Mouse (Mus musculus) CH12.LX (cell line): Measurements from ENCODE around the gene S1pr1. TPM values are rescaled to one million over a fixed set of nuclear protein-coding genes. Genes with fewer than 3 reads are reported as not detected.

Source experiments
- DNase-seq: peaks from one replicate; pipeline ENCODE4 v3.0.0-alpha.2; 2013; ENCODE audit errors: extremely low read depth
- H3K27ac ChIP-seq: 2 replicates; pipeline ENCODE4 v1.5.1; 2012; ENCODE audit warnings: low read depth, mild to moderate bottlenecking, control low read depth, moderate library complexity; ENCODE audit not compliant: insufficient read depth
- H3K27me3 ChIP-seq: replicated peaks from 2 replicates; pipeline ENCODE3; 2012; ENCODE audit warnings: inconsistent platforms
- H3K36me3 ChIP-seq, 2 experiments: replicated peaks in 1 of 2; 2 replicates each; pipeline versions ENCODE3 to v1.6.1; 2012; ENCODE audit warnings: inconsistent platforms in 1 of 2, low read length in 1 of 2, mild to moderate bottlenecking in 1 of 2, mixed read lengths in 1 of 2, moderate library complexity in 1 of 2; ENCODE audit not compliant: control insufficient read depth in 1 of 2, insufficient read depth in 1 of 2
- H3K4me1 ChIP-seq, 2 experiments: 2 replicates each; pipeline ENCODE4 v1.6.1; 2012; ENCODE audit warnings: inconsistent platforms in 1 of 2, moderate library complexity in 1 of 2; ENCODE audit not compliant: insufficient read depth in 2 of 2, control insufficient read depth in 1 of 2
- H3K4me2 ChIP-seq: 2 replicates; pipeline ENCODE4 v1.6.1; 2012; ENCODE audit warnings: low read depth, mild to moderate bottlenecking, control low read depth; ENCODE audit not compliant: poor library complexity, insufficient read depth, severe bottlenecking
- H3K4me3 ChIP-seq, 3 experiments: fragments of 150-350 bp in 1 of 3; sonication (generic) in 1 of 3; replicated peaks in 1 of 3; 2 replicates each; pipeline versions ENCODE3 to v1.5.1; 2011 to 2012; ENCODE audit warnings: low read depth in 2 of 3, low read length in 2 of 3, mild to moderate bottlenecking in 2 of 3, moderate library complexity in 2 of 3, control low read depth in 1 of 3, improper control_type of control experiment in 1 of 3, inconsistent platforms in 1 of 3, mixed read lengths in 1 of 3; ENCODE audit not compliant: poor library complexity in 1 of 3
- H3K79me2 ChIP-seq: replicated peaks from 2 replicates; pipeline ENCODE4 v1.6.1; 2012; ENCODE audit warnings: mild to moderate bottlenecking, moderate library complexity; ENCODE audit not compliant: control insufficient read depth, poor library complexity, insufficient read depth, severe bottlenecking; ENCODE audit errors: extremely low read depth
- H3K9ac ChIP-seq: 2 replicates; pipeline ENCODE4 v1.6.1; 2012; ENCODE audit warnings: low read depth, mild to moderate bottlenecking, control low read depth, moderate library complexity; ENCODE audit not compliant: insufficient read depth
- H3K9me3 ChIP-seq: replicated peaks from 2 replicates; pipeline ENCODE3; 2012; ENCODE audit warnings: low read length, inconsistent platforms, mixed read lengths
- BHLHE40 ChIP-seq: IDR thresholded peaks from 2 replicates; pipeline ENCODE4 v1.6.1; 2011; ENCODE audit warnings: mild to moderate bottlenecking, low read depth, low read length, improper control_type of control experiment
- CHD2 ChIP-seq: IDR thresholded peaks from 2 replicates; pipeline ENCODE4 v1.6.1; 2011; ENCODE audit warnings: low read length, improper control_type of control experiment
- E2F4 ChIP-seq: IDR thresholded peaks from 2 replicates; pipeline ENCODE4 v1.6.1; 2011; ENCODE audit warnings: low read depth, low read length, improper control_type of control experiment; ENCODE audit not compliant: insufficient replicate concordance
- EP300 ChIP-seq: IDR thresholded peaks from 2 replicates; pipeline ENCODE4 v1.6.1; 2011; ENCODE audit warnings: low read length, improper control_type of control experiment
- ETS1 ChIP-seq: conservative IDR thresholded peaks from 2 replicates; pipeline ENCODE4 v1.6.1; 2012; ENCODE audit warnings: low read depth, mild to moderate bottlenecking, inconsistent platforms, low read length, improper control_type of control experiment, moderate library complexity
- GABPA ChIP-seq: IDR thresholded peaks from 2 replicates; pipeline ENCODE4 v1.6.1; 2012; ENCODE audit warnings: low read depth, low read length, improper control_type of control experiment, inconsistent platforms; ENCODE audit not compliant: insufficient replicate concordance
- MAX ChIP-seq: IDR thresholded peaks from 2 replicates; pipeline ENCODE4 v1.6.1; 2011; ENCODE audit warnings: low read length, improper control_type of control experiment
- MAZ ChIP-seq: IDR thresholded peaks from 2 replicates; pipeline ENCODE4 v1.6.1; 2012; ENCODE audit warnings: low read depth, mild to moderate bottlenecking, inconsistent platforms, low read length, improper control_type of control experiment, moderate library complexity
- MEF2A ChIP-seq: IDR thresholded peaks from 2 replicates; pipeline ENCODE4 v1.6.1; 2014; ENCODE audit warnings: low read depth, mild to moderate bottlenecking, inconsistent platforms, low read length, improper control_type of control experiment, borderline replicate concordance
- MXI1 ChIP-seq: IDR thresholded peaks from 2 replicates; pipeline ENCODE4 v1.6.1; 2011; ENCODE audit warnings: mild to moderate bottlenecking, low read depth, low read length, improper control_type of control experiment
- RCOR1 ChIP-seq: conservative IDR thresholded peaks from 2 replicates; pipeline ENCODE4 v1.6.1; 2012; ENCODE audit warnings: low read depth, mild to moderate bottlenecking, inconsistent platforms, low read length, improper control_type of control experiment
- SIN3A ChIP-seq: IDR thresholded peaks from 2 replicates; pipeline ENCODE4 v1.6.1; 2012; ENCODE audit warnings: low read length, improper control_type of control experiment, inconsistent platforms
- USF1 ChIP-seq: IDR thresholded peaks from 2 replicates; pipeline ENCODE4 v1.6.1; 2014; ENCODE audit warnings: low read depth, mild to moderate bottlenecking, inconsistent platforms, low read length, improper control_type of control experiment
- ZMIZ1 ChIP-seq: IDR thresholded peaks from 2 replicates; pipeline ENCODE4 v1.6.1; 2012; ENCODE audit warnings: low read depth, mild to moderate bottlenecking, inconsistent platforms, low read length, improper control_type of control experiment
- ZNF384 ChIP-seq: IDR thresholded peaks from 2 replicates; pipeline ENCODE4 v1.6.1; 2012; ENCODE audit warnings: low read depth, low read length, improper control_type of control experiment, inconsistent platforms
- dilution Hi-C: fragments of 300-500 bp; cut with MboI; formaldehyde crosslinking; loops from 2 replicates; pipeline ENCODE4 v1.14.3; 2020; ENCODE audit warnings: low sequenced_read_pairs; ENCODE audit not compliant: extremely low pct_unique_long_range_greater_than_20kb, extremely low pct_ligation_motif_present
- in situ Hi-C: fragments of 300-500 bp; cut with MboI; formaldehyde crosslinking; loops from 3 replicates; pipeline ENCODE4 v1.14.3; 2019; ENCODE audit warnings: low sequenced_read_pairs, low pct_ligation_motif_present, low pct_unique_long_range_greater_than_20kb, mixed read lengths
- polyA plus RNA-seq: library from polyadenylated mRNA; unstranded; fragments of >175 nt; gene quantifications from 2 replicates; pipeline ENCODE4 v1.2.1, GENCODE M21; 2012; ENCODE audit warnings: low read depth; ENCODE audit not compliant: insufficient read length
- total RNA-seq, 2 experiments: library from RNA; depleted of rRNA; stranded (reverse); fragments of 300-350 nt in 1 of 2; fragments of >200 nt in 1 of 2; gene quantifications; 2 replicates each; pipeline ENCODE4 v1.2.3; 2012 to 2014

S1pr1 gene
- total and polyA plus RNA-seq, 3 experiments, result 1.8 to 7.1 (median 4.6) TPM

DNA sequence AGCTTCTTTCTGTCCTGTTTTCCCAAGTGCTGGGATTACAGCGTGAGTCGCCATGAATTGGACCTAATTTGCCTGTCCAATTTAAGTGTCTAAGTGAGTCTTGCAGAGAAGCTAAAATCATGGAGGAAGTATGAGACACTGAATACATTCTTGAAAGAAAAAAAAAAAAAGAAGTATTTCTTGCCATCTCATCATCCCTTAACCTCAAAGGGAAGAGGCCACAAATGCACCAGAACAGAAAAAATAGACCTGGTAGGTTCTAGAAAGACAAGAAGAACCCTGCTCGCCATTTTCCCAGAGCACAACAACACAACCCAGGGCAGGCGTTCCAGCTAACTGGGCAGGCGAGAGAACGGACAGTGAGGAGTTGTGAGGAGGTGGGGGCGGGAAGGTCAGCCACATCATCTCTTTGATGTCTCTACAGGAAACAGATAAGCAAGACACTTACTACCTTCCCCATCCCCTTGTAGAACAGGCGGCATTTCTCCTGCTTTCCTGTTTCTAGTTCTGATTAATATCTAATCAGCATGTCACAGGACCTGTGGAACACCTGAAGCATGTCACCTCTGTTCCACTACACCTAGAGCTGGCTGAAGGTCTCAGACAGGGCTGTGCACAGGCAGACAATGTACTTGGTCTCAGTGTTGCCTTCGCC lies 10.5 kb downstream of the S1pr1 start:
- Histone ChIP-seq H3K36me3 (peaks cover 0 to 18% of the 10 kb centered on the region in 2 experiments), H3K27me3 (no peaks in the 10 kb centered on the region), H3K79me2 (no peaks in the 10 kb centered on the region), H3K4me3 (no peak overlapping the region), H3K4me1 (peaks cover 25 to 57% of the 10 kb centered on the region in 2 experiments), H3K9ac (no peak overlapping the region), H3K9me3 (no peaks in the 10 kb centered on the region), H3K27ac (peak overlapping the region; percentile 28)
- no peak for DNase-seq
- dilution Hi-C loops, result no loop called here
- 0 out of 2 replicates have a peak, but pooled peaks have one; percentile 18 for TF ChIP-seq MAX
- 0 out of 2 replicates have a peak, but pooled peaks have one; percentile 21 for TF ChIP-seq MEF2A
- peak; percentile 77 for TF ChIP-seq ZNF384
- peak; percentile 30; the same call in 1 of the 2 replicates for TF ChIP-seq EP300
- no peak for TF ChIP-seq CHD2
- TF ChIP-seq USF1, result no peak
- no peak for TF ChIP-seq GABPA
- 0 out of 2 replicates have a peak, but pooled peaks have one; percentile 35 for TF ChIP-seq SIN3A
- TF ChIP-seq RCOR1, result no peak
- no peak for TF ChIP-seq MAZ
- 0 out of 2 replicates have a peak, but pooled peaks have one; percentile 5 for TF ChIP-seq BHLHE40
- 0 out of 2 replicates have a peak, but pooled peaks have one; percentile 24 for TF ChIP-seq ETS1
- no peak for TF ChIP-seq ZMIZ1
- 0 out of 2 replicates have a peak, but pooled peaks have one; percentile 39 for TF ChIP-seq MXI1
- TF ChIP-seq, all 38 proteins: peak for 8
- in situ Hi-C loops, result no loop called here
- peak overlapping the region; percentile 2; the same call in 1 of the 2 replicates for H3K4me2 ChIP-seq

DNA sequence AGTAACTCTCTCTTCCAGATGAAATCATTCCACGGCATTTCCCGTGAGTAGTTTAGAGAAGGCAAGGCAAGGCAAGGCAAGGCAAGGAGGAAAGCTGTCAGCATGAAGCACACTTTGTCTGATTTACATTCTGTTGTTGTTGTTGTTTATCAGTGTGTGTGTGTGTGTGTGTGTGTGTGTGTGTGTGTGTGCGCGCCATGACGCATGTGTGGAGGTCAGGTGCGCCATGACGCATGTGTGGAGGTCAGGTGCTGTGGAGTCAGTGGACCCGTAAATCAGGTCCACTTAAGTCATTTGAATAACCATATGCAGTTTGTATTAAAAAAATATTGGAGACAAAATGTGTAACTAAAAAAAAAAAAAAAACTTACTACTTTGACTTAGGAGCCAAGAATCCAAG lies 11.2 kb downstream of the S1pr1 start:
- Histone ChIP-seq H3K9ac (no peak overlapping the region), H3K79me2 (no peaks in the 10 kb centered on the region), H3K4me1 (peaks cover 25 to 51% of the 10 kb centered on the region in 2 experiments), H3K27ac (0 out of 2 replicates have a peak overlapping the region, but pooled peaks have one; percentile 10), H3K4me3 (peak overlapping the region in 1 of 3 experiments; percentile 54), H3K4me2 (no peak overlapping the region), H3K27me3 (no peaks in the 10 kb centered on the region), H3K9me3 (no peaks in the 10 kb centered on the region), H3K36me3 (peaks cover 0 to 11% of the 10 kb centered on the region in 2 experiments)
- no peak for DNase-seq
- in situ Hi-C loops (no loop called here), dilution Hi-C loops (no loop called here)
- TF ChIP-seq BHLHE40 (0 out of 2 replicates have a peak, but pooled peaks have one; percentile 29), E2F4 (no peak)
